Mouse (Mus musculus): ENCODE results near the gene Cfap20.

The Cfap20 gene

GRCm38 (mm10) chr8:95374429-95374828, 60.2 kb downstream of the Cfap20 start:
- no peak for DNase-seq (ENCODE audit: low spot score in 2 of 2)

- DNase-seq (ENCODE audit: low spot score in 2 of 2): no peak
These were observed 61.2 kb downstream of the Cfap20 start for GRCm38 (mm10) chr8:95373389-95374002.

All from right cerebral cortex, adult 2 months (tissue).